Mouse (Mus musculus) granulocyte monocyte progenitor cell, adult 5-6 weeks (primary cell): Measurements from ENCODE around the gene Wtip. TPM values are rescaled to one million over a fixed set of nuclear protein-coding genes. Genes with fewer than 3 reads are reported as not detected.
"Not testable (repeated sequence)": the region's sequence is repeated elsewhere in the genome, so short reads cannot be mapped to it uniquely, and the experiment has no call there.

Experiments used
- ATAC-seq: replicated peaks from 2 replicates; pipeline ENCODE4 v1.8.0; 2016; ENCODE audit warnings: mild to moderate bottlenecking, moderate TSS enrichment, inconsistent platforms; ENCODE audit not compliant: poor library complexity, severe bottlenecking
- total RNA-seq, 2 experiments: library from RNA; stranded (forward) in 1 of 2; stranded (reverse) in 1 of 2; fragments of 200-712, 200-1000 nt in 1 of 2; fragments of >200 nt in 1 of 2; fragmentation: Nextera tagmentation in 1 of 2; gene quantifications; 2 replicates each; pipeline ENCODE4 v1.2.3; 2014 to 2017

Wtip gene
- total RNA-seq (2014; fragmentation: Nextera tagmentation) (not detected in 2 replicates), total RNA-seq (2017) (0.09 and 0.26 TPM in 2 replicates)

DNA sequence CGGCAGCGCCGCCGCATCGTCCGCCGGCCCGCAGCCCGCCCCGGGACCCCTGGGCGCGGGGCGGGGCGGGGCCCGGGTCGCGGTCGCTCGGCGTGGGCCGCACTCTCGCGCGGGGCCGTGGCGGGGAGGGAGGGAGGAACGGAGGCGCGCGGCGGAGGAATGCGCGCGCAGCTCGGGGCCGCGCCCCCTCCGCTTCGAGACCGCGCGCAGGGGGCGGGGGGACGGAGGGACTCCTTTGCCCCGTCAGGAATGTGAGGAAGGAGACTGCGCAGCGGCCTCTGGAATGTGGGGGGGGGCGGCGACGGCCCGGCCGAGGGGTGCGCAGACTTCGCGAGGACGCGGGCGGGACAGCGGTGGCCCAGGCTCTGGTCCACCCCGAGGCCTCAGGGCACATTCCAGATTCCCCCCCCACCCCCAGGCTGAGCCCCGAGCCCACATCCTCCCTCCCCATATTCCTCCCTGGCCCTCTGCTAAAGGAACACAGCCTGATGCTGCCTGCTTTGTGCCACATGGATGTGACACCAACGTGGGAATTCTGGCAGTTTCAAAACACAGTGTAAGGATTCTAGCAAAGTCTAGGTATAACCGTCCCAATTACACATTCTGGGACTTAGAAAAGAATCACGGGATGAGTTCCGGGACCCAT lies at the start of gene Wtip:
TSS of gene Wtip (minus strand) at position 152 of the 646 bp plus-strand sequence.
- ATAC-seq = peak; percentile 52

GRCm38 (mm10) chr7:34176241-34176640 lies 43.2 kb upstream of the Wtip start:
- not testable (repeated sequence) for ATAC-seq

- no peak for ATAC-seq
Observed at GRCm38 (mm10) chr7:34172251-34172650, 39.2 kb upstream of the Wtip start.

- no peak for ATAC-seq
Observed at GRCm38 (mm10) chr7:34169454-34169853, 36.4 kb upstream of the Wtip start, which contains the start of gene Uba2. TSS of gene Uba2 (minus strand) at chr7:34169599.

- ATAC-seq = peak; percentile 95
Observed at GRCm38 (mm10) chr7:34168470-34169251, 35.6 kb upstream of the Wtip start.

- peak; percentile 47 for ATAC-seq
Observed at GRCm38 (mm10) chr7:34167766-34168469, 34.9 kb upstream of the Wtip start.

GRCm38 (mm10) chr7:34166850-34167249 lies 33.8 kb upstream of the Wtip start:
- ATAC-seq = peak; percentile 55

GRCm38 (mm10) chr7:34165999-34166398 lies 32.9 kb upstream of the Wtip start:
- ATAC-seq = no peak

- ATAC-seq = no peak
Observed at GRCm38 (mm10) chr7:34164671-34165070, 31.6 kb upstream of the Wtip start.

DNA sequence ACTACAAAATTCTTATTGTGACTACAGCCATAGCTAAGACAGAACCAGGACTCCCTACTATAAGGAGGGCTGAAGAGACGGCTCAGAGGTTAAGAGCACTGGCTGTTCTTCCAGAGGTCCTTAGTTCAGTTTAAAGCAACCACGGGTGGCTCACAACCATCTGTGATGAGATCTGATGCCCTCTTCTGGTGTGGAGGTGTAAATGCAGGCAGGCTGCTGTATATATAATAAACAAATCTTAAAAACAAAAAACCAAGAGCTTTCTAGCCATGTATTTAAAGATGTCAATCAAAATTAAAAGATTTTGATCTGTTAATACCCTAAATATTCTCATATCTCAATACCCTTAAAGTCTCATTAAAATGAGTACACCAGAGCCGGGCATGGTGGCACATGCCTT lies 26.1 kb upstream of the Wtip start:
- ATAC-seq = no peak

DNA sequence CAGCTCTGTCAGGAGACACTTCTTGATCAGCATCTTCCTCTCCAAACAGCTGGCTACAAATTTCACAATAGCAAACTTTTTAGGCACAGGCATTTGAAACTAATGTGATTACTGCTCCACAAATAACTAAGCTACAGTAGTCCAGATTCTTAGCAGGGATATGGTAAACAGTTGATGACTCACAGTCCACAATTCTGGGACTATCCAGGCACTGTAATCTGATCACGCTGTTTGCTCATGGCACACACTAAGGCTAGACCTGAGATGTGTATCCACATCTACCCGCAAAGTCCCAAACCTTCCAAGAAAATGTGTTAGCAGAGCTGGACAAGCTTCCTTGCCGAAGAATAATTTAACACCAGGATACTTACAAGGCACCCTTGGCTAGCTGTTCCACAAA lies 24.9 kb upstream of the Wtip start:
- no peak for ATAC-seq

DNA sequence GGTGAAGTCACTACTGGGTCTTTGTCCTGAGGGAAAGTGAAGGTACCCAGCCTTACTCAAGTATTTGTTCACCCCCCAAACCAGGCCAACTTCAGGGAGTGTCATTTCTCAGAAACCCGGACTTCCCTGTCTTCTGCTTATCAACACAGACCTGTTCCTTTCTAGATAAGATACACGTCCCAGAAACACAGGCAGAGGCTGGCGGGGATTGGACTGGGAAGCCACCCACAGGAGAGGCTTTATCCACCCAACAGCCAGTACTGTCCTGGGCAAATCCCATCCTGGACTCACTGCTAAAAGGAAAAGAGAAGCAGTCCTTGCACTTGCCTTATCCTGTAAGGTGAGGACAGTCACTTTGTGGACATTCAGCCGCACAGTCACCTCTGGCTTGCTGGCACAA lies 14.1 kb upstream of the Wtip start:
- no peak for ATAC-seq

GRCm38 (mm10) chr7:34141123-34141522 lies 8.1 kb upstream of the Wtip start:
- no peak for ATAC-seq

GRCm38 (mm10) chr7:34139493-34139892 lies 6.4 kb upstream of the Wtip start:
- no peak for ATAC-seq

DNA sequence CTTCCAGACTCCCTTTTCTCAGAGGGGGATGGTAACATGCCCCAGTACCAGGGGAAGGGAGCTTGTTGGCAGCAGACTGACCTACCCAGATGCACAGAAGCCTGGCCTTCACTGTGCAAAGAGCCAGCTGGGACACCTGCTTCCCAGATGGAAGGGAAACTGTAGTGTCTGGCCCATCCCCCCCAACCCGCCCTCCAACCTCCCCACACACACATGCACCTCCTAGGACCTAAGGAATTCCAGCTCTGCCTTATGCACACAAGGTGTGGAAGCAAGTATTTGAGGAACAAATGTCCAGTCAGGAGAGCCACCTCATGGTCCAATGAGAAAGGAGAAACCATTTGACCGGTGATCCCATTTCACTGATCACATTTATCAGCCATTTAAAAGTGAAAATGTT lies 1.3 kb upstream of the Wtip start:
- no peak for ATAC-seq

DNA sequence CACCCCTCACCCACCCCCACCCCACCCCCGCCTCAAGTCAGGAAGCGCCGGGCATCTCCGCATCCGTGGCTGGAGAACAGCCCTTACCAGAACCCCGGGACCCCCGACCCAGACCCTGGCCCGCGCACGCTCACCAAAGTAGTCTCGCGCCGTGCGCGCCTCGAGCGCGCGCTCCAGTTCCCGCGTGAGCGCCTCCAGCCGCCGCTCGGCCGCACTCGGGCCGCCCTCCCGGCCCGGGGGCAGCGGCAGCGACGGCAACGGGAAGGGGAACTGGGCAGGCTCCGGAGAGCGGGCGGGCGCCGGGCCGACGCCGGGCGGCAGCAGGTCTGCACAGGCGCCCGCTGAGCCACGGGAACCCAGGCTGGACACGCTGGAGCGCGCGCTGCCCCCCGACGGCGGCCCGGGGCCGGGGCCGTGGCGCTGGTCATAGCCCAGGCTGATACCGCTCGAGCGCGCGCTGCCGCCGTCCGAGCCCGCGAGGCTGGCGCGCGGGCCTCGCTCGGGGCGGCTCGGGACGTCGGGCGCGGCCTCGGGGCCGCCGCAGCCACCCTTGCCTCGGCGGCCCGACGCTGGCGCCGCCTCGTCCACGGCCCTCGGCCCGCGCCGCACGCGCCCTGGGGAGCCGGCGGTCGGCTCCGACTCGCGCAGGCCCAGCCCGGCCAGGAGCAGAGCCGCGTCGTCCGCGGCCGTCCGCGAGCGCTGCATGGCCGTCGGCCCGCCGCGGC lies 551 bp downstream of the Wtip start:
- ATAC-seq = peak; percentile 64

GRCm38 (mm10) chr7:34131959-34132354 lies 1.1 kb downstream of the Wtip start:
- no peak for ATAC-seq

- no peak for ATAC-seq
Observed at GRCm38 (mm10) chr7:34131118-34131517, 1.9 kb downstream of the Wtip start.

- ATAC-seq = no peak
Observed at GRCm38 (mm10) chr7:34126291-34126690, 6.8 kb downstream of the Wtip start.

DNA sequence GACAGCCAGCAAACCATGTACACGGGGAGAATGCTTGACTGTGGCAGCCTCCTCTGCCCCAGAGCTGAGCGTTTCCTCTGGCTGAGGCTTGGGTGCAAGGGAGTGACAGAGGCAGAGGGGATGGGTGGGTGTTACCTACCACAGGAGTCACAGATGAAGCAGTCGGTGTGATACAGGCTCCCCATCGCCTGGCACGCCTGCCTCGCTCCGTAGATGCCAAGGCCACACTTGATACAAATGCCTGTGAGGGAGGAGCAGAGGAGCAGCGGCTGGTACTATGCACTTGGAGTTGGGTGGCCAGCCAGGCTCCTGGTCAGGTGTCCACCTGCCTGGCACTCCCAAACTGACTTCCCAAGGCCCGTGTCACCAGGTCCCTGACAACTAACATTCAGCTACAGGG lies 7.7 kb downstream of the Wtip start:
- ATAC-seq = no peak
